Mouse (Mus musculus): ENCODE measurements around the gene Ust. TPM values are rescaled to one million over a fixed set of nuclear protein-coding genes. Genes with fewer than 3 reads are reported as not detected.

Ust gene
- polyA plus RNA-seq, 1 experiment from 2014 or later: 2.8 TPM

DNA sequence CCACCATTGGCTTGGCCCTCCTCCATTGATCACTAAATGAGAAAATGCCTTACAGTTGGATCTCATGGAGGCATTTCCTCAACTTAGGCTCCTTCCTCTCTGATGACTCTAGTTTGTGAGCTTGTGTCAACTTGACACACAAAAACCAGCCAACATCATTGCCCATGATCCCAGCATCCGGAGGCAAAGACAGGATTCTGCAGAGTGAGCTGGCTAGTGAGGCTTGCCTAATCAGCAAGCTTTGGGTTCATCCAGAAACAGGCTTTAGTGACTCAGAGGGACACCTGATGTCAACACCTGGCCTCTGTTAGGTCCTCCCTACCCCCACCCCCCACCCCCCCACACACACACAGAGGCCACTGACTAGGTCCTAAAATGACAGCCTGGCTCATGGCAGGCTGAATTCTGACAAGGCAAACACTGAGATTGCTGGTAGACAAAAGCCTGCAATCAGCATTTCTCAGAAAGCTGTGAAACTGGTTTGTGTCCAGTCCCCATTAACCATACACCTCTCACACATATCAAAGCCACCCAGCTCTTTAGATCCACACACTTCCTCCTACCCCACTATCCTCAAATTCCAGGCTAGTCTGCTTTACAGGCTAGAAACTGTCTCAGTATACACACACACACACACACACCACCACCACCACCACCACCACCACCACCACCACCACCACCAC is 26.6 kb downstream of the Ust start:
- Histone ChIP-seq H3K4me3 (no peak overlapping the region), H3K27me3 (ENCODE audit: insufficient read depth, poor library complexity, severe bottlenecking) (no peaks in the 10 kb centered on the region), H3K27ac (no peak overlapping the region), H3K36me3 (no peaks in the 10 kb centered on the region), H3K9me3 (no peaks in the 10 kb centered on the region), H3K4me1 (peaks cover 10% of the 10 kb centered on the region; the same call in 1 of the 2 replicates)
- DNase-seq (ENCODE audit: low spot score): no peak
- WGBS: 83% methylated on average over 1 of the region's 1 CpGs

DNA sequence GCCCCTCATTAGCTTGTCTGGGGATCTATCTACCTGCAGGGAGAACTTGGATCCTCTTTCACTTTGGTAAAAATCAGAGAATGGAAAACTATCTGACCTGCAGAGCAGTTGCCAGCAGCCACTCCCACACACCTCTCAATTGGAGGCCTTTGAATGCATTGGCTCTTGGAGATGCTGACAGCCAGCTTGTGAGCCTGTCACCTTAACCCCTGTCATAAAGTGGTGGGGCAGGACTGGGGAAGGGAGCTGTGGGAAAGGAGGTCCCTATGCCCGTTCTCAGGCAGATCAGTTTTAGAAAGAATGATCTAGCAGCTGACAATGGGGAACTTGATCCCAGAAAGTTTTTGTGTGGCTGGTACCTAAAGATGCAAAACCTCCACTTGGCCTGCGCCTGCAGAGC is 31.2 kb downstream of the Ust start:
- 59% methylated on average over 2 of the region's 2 CpGs for WGBS
- no peak for DNase-seq (ENCODE audit: low spot score)
- Histone ChIP-seq H3K27me3 (ENCODE audit: insufficient read depth, poor library complexity, severe bottlenecking) (no peaks in the 10 kb centered on the region), H3K9me3 (no peaks in the 10 kb centered on the region), H3K27ac (no peak overlapping the region), H3K4me3 (no peak overlapping the region), H3K36me3 (no peaks in the 10 kb centered on the region), H3K4me1 (peaks cover 7% of the 10 kb centered on the region; the same call in 1 of the 2 replicates)

DNA sequence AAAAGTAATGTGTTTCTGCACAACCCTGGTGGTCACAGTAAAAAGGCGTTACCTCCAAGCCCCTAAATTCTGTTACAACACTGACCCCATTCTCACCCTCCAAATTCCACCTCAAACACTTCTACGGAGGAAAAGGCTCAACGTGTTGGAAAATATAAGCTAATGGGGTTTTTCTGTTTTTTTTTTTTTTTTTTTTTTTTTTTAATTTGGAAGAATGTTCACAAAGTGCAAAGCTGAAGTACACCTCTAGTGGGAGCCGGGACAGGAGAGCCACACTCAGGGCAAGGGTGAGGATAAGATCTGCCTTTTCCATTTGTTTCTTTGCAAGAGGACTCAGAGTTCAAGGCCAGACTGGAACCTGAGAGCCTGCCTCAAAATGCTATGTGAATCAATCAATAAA is 34.1 kb downstream of the Ust start:
- no peaks in the 10 kb centered on the region for H3K27me3 ChIP-seq (ENCODE audit: insufficient read depth, poor library complexity, severe bottlenecking)
- no peak overlapping the region for H3K4me3 ChIP-seq
- no peak for DNase-seq (ENCODE audit: low spot score)
- no peak overlapping the region for H3K27ac ChIP-seq
- no peaks in the 10 kb centered on the region for H3K9me3 ChIP-seq
- H3K36me3 ChIP-seq: no peaks in the 10 kb centered on the region
- peaks cover 7% of the 10 kb centered on the region; the same call in 1 of the 2 replicates for H3K4me1 ChIP-seq
- WGBS: 83% methylated on average over 4 of the region's 4 CpGs

DNA sequence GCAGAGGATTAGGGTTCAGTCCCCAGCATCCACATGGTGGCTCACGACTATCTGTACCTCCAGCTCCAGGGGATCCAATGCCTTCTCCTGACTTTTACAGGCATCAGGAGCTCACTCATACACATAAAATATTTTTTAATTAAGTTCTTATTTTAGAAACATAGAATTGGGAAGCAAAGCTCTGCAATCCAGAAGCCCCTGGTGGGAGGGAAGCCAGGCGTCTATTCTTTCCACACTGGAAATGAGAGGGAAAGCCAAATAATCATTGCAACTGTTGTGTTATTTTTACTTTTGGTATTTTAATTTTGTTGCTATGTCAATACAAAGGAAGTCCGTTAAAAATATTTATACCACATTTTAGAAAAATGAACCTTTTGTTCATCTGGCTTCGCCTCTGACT is 35.8 kb downstream of the Ust start:
- no peaks in the 10 kb centered on the region for H3K9me3 ChIP-seq
- no peak overlapping the region for H3K27ac ChIP-seq
- DNase-seq (ENCODE audit: low spot score): no peak
- no peaks in the 10 kb centered on the region for H3K27me3 ChIP-seq (ENCODE audit: insufficient read depth, poor library complexity, severe bottlenecking)
- H3K4me1 ChIP-seq: no peaks in the 10 kb centered on the region
- H3K4me3 ChIP-seq: no peak overlapping the region
- H3K36me3 ChIP-seq: no peaks in the 10 kb centered on the region
- WGBS: 84% methylated on average over 4 of the region's 4 CpGs

DNA sequence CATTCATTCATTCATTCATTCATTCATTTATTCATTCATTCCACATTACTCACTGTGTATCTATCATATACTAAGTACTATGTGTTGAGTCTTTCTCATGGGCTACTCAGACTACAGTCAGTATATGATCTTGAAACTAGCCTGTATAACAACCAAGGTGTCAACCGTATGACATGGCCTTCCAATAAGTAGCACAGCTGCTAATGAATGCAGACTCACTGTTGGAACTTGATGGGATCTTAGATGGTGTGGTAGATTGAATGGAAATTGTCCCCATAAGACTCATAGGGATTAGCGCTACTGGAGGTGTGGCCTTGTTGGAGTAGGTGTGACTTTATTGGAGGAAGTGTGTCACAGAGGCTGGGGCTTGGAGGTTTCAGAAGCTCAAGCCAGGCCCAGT is 38.8 kb downstream of the Ust start:
- H3K9me3 ChIP-seq: no peaks in the 10 kb centered on the region
- no peaks in the 10 kb centered on the region for H3K4me1 ChIP-seq
- H3K36me3 ChIP-seq: no peaks in the 10 kb centered on the region
- no peak overlapping the region for H3K27ac ChIP-seq
- H3K27me3 ChIP-seq (ENCODE audit: insufficient read depth, poor library complexity, severe bottlenecking): no peaks in the 10 kb centered on the region
- WGBS: 88% methylated on average over 2 of the region's 2 CpGs
- no peak for DNase-seq (ENCODE audit: low spot score)
- no peak overlapping the region for H3K4me3 ChIP-seq

DNA sequence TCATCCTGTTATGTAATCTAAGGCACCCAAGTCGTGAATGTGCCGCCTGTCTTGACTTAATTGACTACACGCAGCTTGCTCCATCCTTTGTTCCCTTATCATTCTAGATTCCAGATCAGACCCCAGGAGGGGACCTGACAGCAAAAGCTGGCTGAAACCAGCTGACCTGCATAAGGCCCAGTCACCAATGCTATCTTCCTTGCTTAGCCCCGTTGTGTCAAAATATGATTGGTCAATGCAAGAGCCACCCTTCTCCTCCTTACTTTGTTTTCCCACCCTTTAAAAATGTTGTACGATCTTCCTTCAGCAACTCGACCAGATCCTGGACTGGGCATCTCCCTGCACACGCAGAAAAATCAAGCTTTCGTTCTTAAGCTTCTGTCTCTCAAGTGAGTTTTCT is 40.7 kb downstream of the Ust start:
- H3K36me3 ChIP-seq: no peaks in the 10 kb centered on the region
- 78% methylated on average over 8 of the region's 8 CpGs for WGBS
- no peaks in the 10 kb centered on the region for H3K4me1 ChIP-seq
- H3K27me3 ChIP-seq (ENCODE audit: insufficient read depth, poor library complexity, severe bottlenecking): no peaks in the 10 kb centered on the region
- H3K9me3 ChIP-seq: no peaks in the 10 kb centered on the region
- H3K4me3 ChIP-seq: no peak overlapping the region
- H3K27ac ChIP-seq: no peak overlapping the region
- DNase-seq (ENCODE audit: low spot score): no peak

DNA sequence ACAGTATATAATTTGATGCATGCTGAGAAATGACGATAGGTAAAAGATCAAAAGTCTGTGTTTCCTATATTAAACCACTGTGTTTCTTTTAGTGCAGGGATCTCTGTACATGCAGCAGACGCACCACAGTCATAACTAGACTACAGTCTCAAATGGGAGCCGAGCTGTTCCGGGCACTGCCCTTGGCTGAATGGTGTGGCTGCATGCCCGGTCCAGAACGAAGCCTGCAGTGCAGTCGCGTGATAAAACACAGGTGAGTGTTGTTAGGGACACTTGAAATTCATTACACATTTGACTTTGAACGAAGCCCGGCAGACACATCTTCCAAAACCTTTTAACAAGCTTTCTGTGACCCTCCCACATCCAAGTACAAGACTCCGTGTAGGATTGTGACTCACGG is 46.6 kb downstream of the Ust start:
- no peaks in the 10 kb centered on the region for H3K4me1 ChIP-seq
- WGBS: 87% methylated on average over 12 of the region's 12 CpGs
- DNase-seq (ENCODE audit: low spot score): no peak
- no peaks in the 10 kb centered on the region for H3K27me3 ChIP-seq (ENCODE audit: insufficient read depth, poor library complexity, severe bottlenecking)
- no peaks in the 10 kb centered on the region for H3K36me3 ChIP-seq
- no peak overlapping the region for H3K27ac ChIP-seq
- H3K4me3 ChIP-seq: no peak overlapping the region
- H3K9me3 ChIP-seq: no peaks in the 10 kb centered on the region

DNA sequence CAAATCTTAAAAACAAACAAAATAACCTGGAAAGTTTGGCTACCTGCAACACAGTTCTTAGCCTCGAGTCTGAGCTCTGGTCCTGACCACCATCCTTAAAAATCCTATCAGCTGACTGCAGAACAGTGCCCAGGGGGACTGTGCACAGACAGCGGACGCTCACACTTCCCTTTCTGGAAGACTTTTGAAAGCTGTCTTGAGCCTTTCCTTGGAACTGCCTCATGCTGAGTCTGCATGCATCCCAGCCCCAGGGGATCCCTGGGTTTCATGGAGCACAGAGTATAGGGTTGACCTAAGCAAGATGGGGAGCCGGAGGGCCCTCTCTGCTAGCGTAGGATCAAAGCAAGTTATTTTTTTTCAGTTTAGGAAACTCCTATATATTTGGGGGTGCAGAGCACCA is 47.6 kb downstream of the Ust start:
- no peak for DNase-seq (ENCODE audit: low spot score)
- H3K36me3 ChIP-seq: no peaks in the 10 kb centered on the region
- H3K27ac ChIP-seq: no peak overlapping the region
- no peak overlapping the region for H3K4me3 ChIP-seq
- no peaks in the 10 kb centered on the region for H3K27me3 ChIP-seq (ENCODE audit: insufficient read depth, poor library complexity, severe bottlenecking)
- 68% methylated on average over 5 of the region's 5 CpGs for WGBS
- no peaks in the 10 kb centered on the region for H3K4me1 ChIP-seq
- H3K9me3 ChIP-seq: no peaks in the 10 kb centered on the region

DNA sequence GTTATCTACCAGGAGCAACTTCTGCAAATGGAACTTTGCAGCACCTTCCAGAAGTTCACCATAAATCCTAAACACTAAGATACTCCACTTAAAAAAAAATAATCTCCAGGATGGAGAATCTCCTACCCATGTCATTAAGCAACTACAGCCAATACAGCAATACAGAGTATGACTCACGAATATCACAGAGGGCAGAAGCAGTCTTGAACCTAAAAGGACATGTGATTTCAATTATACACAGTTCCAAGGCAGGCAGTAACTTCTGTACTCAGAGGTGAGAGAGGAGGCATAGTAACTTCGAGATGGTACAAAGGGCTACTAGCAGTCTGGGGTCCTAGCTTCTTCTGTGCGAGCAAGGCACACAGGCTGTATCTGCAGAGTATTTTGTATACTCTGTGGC is 49.1 kb downstream of the Ust start:
- H3K36me3 ChIP-seq: no peaks in the 10 kb centered on the region
- H3K4me1 ChIP-seq: no peaks in the 10 kb centered on the region
- no peaks in the 10 kb centered on the region for H3K27me3 ChIP-seq (ENCODE audit: insufficient read depth, poor library complexity, severe bottlenecking)
- WGBS: 69% methylated on average over 3 of the region's 3 CpGs
- no peak for DNase-seq (ENCODE audit: low spot score)
- H3K9me3 ChIP-seq: no peaks in the 10 kb centered on the region
- H3K27ac ChIP-seq: no peak overlapping the region
- H3K4me3 ChIP-seq: no peak overlapping the region

DNA sequence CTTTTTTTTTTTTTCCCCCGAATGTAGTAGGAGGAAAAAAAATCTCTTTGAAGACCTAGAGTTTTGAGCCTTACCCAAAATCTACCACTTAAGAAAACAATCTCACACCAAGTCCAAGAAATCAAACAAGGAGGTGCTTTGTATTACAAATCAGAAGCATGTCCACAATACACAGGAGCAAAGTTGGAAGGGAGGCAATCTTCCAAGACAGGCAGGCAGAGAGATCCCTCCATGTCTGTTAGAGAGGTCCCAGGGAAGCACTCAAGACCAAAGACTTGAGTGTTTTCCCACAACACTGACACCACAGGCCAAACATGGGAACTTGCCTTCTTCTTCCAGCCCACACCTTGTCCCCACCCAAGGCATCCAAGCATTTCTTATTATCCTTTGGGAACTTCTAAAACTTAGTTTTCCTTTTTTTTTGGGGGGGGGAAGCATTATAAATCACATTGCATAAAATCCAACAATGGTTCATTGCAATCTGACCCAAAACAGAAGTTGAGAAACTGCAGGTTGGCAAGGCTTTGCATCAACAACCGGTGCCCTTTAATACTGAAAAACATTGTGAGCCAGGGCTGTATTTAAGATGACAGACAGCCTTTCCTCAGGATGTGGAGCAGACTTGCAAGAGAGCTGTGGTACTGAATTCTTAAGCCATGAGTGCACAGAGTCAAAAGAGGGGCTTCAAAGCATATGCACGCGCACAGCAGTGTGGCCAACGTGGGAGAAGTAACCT is 49.8 kb downstream of the Ust start:
- no peaks in the 10 kb centered on the region for H3K27me3 ChIP-seq (ENCODE audit: insufficient read depth, poor library complexity, severe bottlenecking)
- H3K27ac ChIP-seq: no peak overlapping the region
- no peaks in the 10 kb centered on the region for H3K9me3 ChIP-seq
- 82% methylated on average over 5 of the region's 5 CpGs for WGBS
- no peak overlapping the region for H3K4me3 ChIP-seq
- H3K4me1 ChIP-seq: no peaks in the 10 kb centered on the region
- DNase-seq (ENCODE audit: low spot score): no peak
- H3K36me3 ChIP-seq: no peaks in the 10 kb centered on the region

DNA sequence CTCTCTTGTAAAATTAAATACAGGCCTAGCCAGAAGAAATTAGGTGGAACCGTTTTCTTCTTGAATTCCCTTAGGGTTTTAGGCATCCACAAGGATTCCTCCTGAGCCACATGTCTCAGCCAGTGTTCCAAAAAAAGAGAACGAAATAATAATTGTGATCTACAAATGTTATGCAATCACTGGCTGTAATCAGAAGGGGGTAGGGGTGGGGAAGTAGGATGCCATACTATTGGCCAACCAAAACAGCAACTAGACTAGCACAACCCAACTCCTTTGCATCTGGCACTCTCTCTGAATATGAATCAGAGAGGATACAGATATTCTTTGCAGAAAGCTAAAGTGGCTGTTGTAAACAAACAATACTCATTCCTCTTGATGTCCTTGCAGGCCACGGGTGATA is 52.7 kb downstream of the Ust start:
- WGBS: 76% methylated on average over 3 of the region's 3 CpGs
- no peak for DNase-seq (ENCODE audit: low spot score)
- Histone ChIP-seq H3K27me3 (ENCODE audit: insufficient read depth, poor library complexity, severe bottlenecking) (no peaks in the 10 kb centered on the region), H3K4me3 (no peak overlapping the region), H3K36me3 (no peaks in the 10 kb centered on the region), H3K4me1 (no peaks in the 10 kb centered on the region), H3K9me3 (no peaks in the 10 kb centered on the region), H3K27ac (no peak overlapping the region)

DNA sequence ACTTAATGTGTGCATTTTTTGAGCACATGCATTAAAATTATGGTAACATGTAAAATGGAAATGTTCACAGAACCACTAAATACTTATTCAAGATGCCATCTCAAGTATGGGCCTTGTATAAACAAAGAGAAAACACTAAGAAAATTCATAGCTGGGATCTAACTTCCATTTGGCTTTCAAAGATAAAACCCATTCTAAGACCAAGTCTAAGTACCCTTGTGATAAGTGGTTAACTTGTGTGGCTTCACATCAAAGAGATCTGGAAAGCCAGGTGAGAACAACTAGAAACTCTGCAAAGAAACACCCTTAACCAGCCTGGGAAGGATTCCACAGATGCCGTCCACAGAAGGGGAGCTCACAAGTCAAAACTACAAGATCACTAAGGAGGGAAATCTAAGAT is 53.4 kb downstream of the Ust start:
- H3K9me3 ChIP-seq: no peaks in the 10 kb centered on the region
- no peak overlapping the region for H3K4me3 ChIP-seq
- no peak for DNase-seq (ENCODE audit: low spot score)
- H3K27me3 ChIP-seq (ENCODE audit: insufficient read depth, poor library complexity, severe bottlenecking): no peaks in the 10 kb centered on the region
- no peaks in the 10 kb centered on the region for H3K4me1 ChIP-seq
- WGBS: 78% methylated on average over 1 of the region's 1 CpGs
- H3K27ac ChIP-seq: no peak overlapping the region
- no peaks in the 10 kb centered on the region for H3K36me3 ChIP-seq

DNA sequence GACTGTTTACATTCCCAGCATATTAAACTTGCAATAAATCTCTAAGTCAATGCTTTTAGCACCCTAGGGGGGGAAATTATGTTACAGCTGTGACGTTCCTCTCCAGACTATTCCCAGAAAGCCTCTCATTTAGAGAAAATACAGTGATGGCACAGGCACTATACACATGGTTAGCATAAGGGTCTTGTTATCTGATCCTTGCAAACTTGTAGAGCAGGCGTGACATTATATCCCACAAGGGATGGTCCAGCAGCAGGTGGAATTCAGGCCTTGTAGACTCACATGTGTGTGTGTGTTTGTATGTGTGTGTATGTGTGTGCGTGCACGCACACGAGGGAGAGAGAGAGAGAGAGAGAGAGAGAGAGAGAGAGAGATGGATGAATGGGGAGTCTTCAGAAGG is 57.3 kb downstream of the Ust start:
- no peak overlapping the region for H3K4me3 ChIP-seq
- no peak for DNase-seq (ENCODE audit: low spot score)
- H3K27me3 ChIP-seq (ENCODE audit: insufficient read depth, poor library complexity, severe bottlenecking): no peaks in the 10 kb centered on the region
- no peaks in the 10 kb centered on the region for H3K9me3 ChIP-seq
- 83% methylated on average over 5 of the region's 5 CpGs for WGBS
- H3K4me1 ChIP-seq: no peaks in the 10 kb centered on the region
- H3K36me3 ChIP-seq: no peaks in the 10 kb centered on the region
- H3K27ac ChIP-seq: no peak overlapping the region

DNA sequence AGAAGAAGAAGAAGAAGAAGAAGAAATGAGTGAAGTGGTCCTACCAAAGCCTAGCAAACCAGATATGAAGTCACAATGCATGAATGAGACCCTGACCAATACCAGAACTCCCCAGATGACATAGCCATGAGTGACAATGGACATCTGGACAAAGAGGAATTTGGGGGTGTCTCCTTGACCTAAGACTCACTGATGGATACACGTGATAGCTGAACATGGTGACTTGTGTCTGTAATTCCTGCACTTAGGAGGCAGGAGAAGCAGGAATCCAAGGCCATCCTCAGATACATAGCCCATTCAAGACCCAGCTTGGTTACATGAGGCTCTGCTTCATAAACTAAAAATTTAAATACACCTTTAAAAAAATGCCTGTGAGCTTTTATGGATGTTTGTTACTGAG is 63.9 kb downstream of the Ust start:
- 62% methylated on average over 1 of the region's 1 CpGs for WGBS
- no peak overlapping the region for H3K27ac ChIP-seq
- no peaks in the 10 kb centered on the region for H3K36me3 ChIP-seq
- DNase-seq (ENCODE audit: low spot score): no peak
- no peak overlapping the region for H3K4me3 ChIP-seq
- H3K9me3 ChIP-seq: no peaks in the 10 kb centered on the region
- H3K4me1 ChIP-seq: no peaks in the 10 kb centered on the region
- H3K27me3 ChIP-seq (ENCODE audit: insufficient read depth, poor library complexity, severe bottlenecking): no peaks in the 10 kb centered on the region

Data from heart, embryonic 10.5 days (tissue).